Mouse (Mus musculus) neural tube, embryonic 10.5 days (tissue): ENCODE results near the gene Fgf14.
"Not testable (repeated sequence)": the region's sequence is repeated elsewhere in the genome, so short reads cannot be mapped to it uniquely, and the experiment has no call there.

Source experiments
- DNase-seq: peaks from one replicate; pipeline ENCODE4 v3.0.0-alpha.2; 2017; ENCODE audit warnings: low spot score; ENCODE audit errors: extremely low spot score

Fgf14 gene

DNA sequence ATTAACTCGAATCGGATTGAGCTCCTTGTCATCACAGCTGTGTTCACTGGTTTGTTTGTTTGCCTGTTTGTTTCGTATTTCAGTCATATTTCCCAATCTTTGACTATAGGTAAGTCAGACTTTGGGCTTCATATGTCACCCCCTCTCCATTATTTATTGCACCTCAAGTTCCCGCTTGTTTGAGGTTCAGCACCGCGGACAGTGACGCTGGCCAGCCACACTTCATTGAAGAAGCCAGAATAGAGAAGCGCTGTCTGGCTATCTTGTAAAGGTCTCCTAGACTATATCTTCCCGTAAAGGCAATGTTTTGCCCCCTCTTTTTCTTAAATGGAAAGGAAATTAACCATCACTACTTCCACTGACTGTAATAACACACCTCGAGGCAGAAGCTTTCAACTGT is 481.6 kb downstream of the Fgf14 start:
- peak; percentile 33 for DNase-seq

DNA sequence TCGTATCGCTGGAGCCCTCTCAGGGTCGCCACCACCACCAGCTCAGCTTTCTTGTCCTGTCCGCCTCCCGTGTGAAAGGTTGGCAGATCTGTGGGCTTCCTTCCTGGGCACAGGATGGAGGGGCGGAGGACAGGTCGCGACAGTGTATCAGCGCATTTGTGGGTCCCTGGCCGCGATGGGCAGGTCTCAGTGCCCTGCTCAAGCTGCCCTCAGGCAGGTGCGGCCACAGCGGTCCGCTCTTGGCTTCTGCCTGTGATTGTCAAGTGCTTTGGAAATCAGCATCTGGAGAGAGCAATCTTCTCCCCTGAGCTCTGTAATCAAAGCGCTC is 484.1 kb downstream of the Fgf14 start:
- DNase-seq, result no peak

DNA sequence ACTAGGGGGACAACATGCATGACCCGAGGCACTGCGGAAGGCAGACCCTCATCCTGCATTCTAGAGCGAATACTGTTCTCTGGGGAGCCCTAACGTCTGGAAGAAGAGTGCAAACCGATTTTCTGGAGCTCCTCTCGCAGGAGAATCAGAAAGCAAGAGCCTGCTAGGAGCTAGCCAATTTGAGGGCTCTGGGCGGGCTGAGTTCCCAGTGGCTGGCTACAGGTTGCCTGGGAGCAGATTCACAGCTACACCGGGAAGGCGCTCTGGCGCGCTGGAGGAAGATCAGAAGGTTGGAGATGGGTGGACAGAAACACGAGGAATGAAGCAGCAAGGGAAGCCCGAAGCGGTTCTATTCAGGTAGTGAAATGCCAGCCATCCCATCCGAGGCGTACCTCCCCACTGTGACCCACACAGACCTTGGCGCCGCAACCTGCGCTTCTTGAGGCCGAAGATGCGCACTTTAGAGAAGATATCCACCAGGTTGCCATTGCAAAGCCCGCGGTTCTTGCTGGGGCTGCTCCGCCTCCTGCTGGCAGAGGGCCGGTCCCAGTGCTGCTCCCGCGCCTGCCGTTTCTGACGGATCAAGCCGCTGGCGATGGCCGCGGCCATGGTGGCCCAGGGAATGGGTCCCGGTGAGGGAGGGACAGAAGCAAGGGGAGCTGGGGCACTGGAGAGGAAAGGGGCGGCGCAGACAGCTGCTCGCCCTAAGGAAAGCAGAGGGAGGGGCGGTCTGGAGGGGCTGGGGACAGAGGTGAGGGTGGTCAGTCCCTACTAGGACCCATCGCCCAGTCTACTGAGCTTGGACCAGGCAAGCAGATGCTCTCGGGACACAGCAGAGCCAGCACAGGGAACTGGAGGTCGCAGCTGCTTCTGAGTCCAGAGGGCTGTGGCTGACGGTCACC is 484.8 kb downstream of the Fgf14 start:
- DNase-seq, result peak; percentile 60

DNA sequence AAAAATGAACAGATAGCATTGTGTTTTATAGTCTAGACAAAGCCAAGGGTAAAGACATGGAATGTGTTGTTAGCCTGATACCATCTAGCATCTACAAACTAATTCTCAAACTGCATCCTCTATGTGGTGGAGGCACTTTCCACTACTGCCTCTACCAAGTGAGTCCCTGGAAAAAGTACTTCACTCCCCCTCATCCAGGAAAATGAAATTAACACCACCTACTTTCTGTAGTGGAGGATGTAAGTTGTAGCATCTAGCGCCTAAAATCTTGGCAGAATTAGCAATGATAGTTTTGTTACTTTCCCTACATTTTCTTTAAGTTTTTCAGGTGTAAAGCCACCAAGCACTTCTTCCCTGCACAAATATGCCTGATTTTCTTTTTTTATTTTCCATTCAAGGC is 496.7 kb downstream of the Fgf14 start:
- no peak for DNase-seq

DNA sequence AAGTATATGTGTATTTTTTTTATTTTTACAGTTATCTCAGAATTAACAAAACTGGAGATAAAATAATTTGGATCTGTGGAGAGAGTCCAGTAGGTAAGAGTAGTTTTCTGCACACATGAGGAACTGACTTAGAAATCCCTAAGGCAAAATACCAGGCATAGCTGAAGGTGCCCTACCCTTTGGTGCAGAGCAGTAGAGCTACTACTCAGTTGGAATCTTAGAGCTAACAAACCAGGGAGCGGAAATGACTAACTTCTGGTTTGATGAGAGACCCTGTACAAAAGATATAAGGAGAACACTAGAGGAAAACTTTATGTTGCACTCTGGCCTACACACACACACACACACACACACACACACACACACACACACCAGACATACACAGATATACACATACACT is 502.8 kb downstream of the Fgf14 start:
- DNase-seq, result no peak

DNA sequence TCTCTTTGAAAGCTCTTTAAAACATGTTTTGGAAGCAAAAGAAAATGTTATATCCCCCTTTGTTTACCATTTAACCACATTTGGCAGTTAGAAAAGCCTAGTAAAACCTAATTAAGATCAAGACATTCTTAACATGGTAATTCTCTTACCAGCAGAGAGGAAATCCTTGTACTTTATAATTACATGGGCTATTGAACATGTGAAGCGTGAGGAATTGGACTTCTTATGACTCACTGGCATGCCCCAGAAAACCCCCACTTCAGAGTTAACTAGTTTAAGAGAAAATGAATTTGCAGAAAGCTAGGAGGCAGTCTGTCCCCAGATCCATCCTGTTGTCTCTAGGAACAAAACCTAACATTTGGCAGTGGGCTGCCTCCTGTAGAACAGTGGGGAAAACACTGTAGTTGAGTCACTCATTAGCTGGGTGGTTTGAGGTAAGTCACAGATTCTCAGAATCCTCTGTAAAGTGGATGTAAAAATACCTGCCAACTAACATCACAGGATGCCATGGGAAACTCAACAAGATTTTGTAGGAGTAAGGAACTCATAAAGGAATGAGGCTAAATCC is 513.2 kb downstream of the Fgf14 start:
- DNase-seq, result no peak

DNA sequence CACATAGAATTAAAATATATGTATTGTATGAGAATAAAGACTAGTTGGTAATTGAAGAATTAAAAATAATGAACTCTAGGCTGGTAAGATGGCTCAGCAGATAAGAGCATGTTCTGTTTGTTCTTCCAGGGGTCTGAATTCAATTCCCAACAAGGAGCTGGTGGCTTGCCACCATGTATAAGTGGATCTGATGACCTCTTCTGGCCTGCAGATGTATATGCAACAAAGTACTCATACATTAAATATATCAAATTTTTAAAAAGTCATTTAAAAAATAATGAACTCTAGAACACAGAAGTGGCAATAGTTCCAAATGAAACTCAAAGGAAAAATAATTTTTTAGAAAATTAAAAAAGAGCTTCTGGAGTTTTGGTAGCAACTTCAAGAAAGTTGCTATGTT is 529.5 kb downstream of the Fgf14 start:
- DNase-seq, result no peak

DNA sequence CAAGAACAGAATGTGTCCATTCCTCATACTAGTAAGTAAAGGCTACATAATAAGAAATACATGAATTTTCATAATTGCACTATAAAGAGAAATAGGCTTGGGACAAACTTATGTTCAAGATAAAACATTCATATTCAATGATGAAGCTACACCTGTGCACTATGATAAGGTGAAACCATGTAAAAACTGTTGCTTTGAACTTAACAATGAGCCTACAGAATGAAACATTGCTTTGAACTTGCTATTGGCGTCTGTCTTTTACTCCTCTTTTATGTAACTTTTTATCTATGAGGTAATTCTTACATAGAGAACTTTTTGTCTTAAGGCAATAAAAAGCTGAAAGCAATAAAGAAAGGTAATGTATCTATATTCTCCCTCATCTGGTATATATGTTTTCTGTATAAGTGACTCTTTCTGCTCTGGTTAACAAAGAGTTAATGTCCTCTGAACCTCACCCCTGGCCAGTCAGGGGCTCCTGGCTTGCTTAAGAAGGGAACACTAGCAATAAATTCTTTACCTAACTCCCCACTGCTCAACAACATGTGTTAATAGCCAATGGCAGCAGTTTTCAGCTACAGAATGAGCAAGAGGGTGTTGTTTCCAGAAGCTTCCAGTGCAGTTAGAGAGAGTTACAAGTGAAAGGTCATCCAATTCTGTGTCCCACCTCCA is 569.6 kb downstream of the Fgf14 start:
- DNase-seq, result no peak

DNA sequence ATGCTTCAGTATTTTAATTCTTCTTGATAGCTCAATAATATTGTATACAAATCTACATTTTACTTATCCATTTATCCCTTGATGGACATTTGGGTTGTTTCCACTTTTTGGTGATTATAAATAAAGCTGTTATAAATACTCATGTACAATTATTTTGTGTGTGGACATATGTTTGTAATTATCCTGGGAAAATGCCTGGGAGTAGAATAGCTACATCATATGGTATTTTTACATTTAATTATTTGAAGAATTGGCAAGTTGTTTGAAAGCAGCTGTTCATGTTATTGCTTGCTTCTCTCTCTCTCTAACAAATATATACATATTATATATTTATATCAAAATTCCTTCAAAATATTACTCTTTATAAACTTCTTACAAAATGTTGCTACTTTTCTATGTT is 593.8 kb downstream of the Fgf14 start:
- no peak for DNase-seq

DNA sequence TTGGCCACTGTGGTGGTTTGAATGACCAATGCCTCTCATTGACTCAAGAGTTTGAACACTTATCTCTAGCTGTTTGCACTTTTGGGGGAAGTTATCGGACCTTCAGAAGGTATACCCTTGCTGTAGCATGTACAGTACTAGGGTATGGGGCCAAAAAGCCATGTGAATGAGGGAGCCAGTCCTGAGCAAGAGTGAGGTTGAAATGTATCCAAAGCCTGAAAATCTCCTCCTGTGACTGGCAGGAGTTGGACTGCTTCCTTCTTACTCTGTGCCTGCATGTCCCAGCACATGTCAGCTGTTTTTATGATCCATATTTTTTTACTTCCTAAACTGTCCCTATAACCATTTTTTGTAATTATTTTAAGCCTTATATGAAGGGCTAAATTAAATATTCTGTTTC is 632.9 kb downstream of the Fgf14 start:
- no peak for DNase-seq

DNA sequence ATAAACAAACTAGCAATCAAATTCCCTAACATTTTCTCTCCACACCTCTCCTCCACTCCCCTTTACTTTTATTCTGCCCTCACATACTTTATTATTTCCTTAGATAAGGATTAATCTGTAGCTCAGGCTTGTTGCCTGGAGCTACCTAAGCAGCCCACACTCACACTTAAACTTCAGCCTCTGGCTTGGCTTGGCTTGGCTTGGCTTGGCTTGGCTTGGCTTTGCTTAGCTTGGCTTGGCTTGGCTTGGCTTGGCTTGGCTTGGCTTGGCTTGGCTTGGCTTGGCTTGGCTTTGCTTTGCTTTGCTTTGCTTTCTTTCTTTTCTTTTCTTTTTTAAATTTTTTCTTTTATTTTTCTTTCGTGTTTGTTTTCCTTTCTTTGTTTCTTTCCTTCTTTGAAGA is 636.3 kb downstream of the Fgf14 start:
- no peak for DNase-seq

DNA sequence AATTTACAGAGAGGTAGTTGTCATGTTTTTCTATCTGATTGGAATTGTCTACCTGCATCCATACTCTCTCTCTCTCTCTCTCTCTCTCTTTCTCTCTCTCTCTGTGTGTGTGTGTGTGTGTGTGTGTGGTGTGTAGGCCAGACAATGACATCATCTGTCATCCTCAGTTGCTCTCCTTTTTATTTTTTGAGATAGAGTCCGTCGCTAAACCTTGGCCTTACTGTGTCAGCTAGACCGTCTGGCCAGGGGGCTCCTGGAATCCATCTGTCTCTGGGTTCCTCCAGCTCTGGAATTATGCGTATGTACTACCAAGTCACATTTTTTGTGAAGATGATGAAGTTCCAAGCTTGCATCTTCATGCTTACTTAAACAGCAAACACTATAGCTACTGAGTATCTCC is 639.5 kb downstream of the Fgf14 start:
- DNase-seq, result no peak

DNA sequence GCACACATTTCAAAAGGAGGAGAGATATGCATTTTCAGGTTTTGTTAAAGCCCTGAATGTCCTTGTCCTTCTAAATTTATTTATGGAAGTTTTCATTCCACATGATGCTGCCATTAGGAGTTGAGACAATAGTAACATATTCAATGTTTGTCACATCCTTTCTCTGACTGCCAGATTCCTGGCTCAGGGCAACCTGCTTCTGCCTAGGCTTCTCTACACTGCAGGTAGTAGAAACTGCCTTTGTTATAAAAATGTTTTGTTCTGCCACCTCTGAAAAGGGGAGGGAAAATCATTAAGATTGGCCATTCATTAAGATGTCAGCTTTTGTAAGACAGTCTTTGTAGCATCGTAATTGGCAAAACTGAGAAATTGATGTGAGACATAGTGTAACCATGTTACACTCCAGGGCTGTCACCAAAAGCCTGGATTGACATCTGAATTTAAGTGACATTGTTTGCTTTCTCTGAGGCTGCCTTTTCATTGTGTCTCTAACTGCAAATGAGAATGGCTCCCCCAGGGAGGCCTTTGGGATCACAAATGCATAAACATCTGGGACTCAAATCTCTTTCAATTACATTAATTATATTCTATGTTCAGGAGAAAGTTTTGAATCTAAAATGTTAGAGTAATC is 640.2 kb downstream of the Fgf14 start:
- DNase-seq, result no peak

DNA sequence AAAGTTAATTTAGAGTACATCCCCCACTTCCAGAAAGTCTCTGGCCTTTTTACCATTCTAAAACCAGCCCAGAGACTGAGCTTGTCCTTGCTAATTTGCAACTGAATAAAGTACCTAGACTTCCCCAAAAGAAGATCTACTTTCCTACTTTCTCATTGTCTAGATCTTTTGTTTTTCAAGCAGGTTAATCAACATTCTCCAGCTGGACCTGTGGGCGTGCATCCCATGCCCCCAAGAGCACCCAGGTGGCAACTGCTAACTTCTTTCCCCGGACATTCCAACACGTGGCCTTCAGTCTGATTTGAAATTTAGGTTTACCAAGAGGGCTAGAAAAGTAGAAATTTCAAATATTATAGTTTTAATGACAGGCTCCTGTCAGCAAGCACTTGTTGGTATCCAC is 643.6 kb downstream of the Fgf14 start:
- DNase-seq, result not testable (repeated sequence)

DNA sequence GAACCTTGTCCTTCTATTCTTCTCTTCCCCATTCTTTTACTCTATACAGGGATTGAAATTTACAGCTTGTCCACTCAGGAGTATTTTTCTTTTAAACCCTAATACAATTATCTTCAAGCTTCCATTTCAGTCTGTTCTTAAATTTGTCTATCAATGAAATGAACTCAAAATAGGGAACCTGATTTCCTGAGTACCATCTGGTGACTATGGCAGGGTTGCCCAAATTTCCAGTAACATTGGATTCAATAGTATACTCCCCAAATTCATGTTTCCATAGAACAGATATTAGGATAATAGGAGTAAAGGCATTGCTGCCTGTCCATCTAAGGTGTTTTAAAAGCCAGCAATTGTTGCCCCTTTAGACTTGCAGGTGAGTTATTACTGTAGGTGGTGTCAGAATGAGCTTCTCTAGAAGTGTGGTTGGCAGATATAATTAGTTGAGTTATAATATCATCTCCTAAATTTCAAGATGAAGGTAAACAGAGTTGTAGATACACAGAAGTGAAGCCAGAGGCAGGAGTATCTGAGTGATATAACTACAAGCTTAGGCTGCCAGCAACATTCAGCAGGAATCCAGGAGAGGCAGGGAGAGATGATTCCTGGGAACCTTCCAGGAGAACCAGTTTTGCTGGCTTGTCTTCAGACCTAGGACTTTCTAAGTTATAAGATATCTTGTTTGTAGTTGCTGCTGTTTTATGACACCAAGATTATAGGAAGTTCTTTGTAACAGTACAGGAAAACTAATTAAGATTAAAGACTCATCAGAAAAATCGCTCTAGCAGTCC is 648.8 kb downstream of the Fgf14 start:
- DNase-seq, result no peak

DNA sequence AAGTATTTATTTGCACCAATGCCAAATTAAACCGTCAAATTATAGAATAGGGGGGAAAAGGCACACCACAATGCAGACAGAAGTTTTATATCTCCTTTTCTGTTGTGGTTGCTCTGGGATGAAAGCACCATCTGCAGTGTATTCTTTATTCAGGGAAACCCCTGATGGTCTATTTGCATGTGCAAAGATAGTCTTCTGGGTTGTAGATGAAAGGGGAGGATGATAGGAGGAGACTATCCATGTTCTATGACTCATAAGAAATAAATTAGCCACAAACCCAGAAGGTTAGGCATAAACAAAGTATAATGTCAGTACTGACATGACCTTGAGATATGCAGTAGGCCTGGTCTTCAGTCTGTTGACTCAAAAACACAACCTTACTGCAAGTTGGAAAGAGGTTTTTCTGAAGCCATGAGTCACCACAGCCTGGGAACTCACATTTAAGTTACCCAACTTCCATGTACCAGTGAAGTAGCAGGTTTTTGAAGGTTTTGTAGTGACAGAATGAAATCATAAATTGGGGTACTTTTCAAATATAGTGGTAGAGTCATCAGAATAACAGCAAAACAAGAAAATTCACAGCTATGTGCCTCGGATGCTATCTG is 686.2 kb downstream of the Fgf14 start:
- no peak for DNase-seq

DNA sequence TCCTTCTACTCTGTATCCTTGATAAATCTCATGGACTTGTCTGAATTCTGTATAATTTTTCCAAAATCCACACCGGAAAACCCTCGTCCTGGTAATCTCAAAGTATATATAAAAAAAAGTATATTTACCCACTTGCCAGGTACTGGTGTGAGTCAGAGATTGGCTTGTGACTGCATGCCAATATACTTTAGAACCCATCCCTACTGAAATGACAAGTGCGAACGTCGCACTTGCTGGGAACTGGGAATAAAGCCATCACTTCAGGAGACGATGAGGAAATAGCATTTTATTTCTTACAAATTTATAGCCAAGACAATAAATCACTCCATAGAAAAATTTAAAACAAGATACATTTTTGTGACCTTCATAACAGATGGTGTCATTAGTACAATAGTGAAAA is 708.9 kb downstream of the Fgf14 start:
- no peak for DNase-seq

DNA sequence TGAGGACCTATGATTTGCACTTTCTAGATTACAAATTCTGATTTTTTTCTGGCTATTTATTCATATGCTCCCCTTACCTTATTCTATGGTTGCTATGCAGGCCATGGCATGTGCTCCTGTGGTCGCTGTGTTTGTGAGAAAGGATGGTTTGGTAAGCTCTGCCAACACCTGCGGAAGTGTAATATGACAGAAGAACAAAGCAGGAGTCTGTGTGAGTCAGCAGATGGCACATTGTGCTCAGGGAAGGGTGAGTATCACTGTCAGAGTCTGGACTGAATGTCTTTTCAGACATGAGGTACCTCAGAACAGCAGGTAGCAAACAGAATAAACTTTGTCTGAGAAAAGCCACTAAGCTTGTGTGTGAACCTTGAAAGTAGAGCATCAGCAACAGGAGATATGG is 710.4 kb downstream of the Fgf14 start:
- no peak for DNase-seq
